Mouse (Mus musculus): Measurements from ENCODE around the gene Plk3. TPM values are rescaled to one million over a fixed set of nuclear protein-coding genes. Genes with fewer than 3 reads are reported as not detected.
A peak's percentile ranks its signal among the peaks of the same experiment; 100 is the strongest.

Gene Plk3
- polyA plus RNA-seq, 1 experiment from 2014 or later = 2.6 TPM

GRCm38 (mm10) chr4:117097969-117098763 is 35.6 kb downstream of the Plk3 start:
- H3K27ac ChIP-seq (ENCODE audit: poor library complexity, severe bottlenecking) = peak overlapping the region; percentile 13
- H3K4me2 ChIP-seq = peak overlapping the region; percentile 95
- WGBS = 69% methylated on average over 8 of the region's 8 CpGs
- no peak overlapping the region for H3K4me3 ChIP-seq
- H3K9me3 ChIP-seq (replicated peaks) = no peaks in the 10 kb centered on the region
- no peak for ATAC-seq (ENCODE audit: insufficient number of reproducible peaks, low FRiP score)
- H3K36me3 ChIP-seq = no peaks in the 10 kb centered on the region
- no peaks in the 10 kb centered on the region for H3K27me3 ChIP-seq (replicated peaks)
- H3K4me1 ChIP-seq (replicated peaks) = peaks cover 21% of the 10 kb centered on the region
- no peak overlapping the region for H3K9ac ChIP-seq

GRCm38 (mm10) chr4:117096666-117097065 is 37.1 kb downstream of the Plk3 start:
- Histone ChIP-seq H3K4me3 (peak overlapping the region; percentile 61), H3K27me3 (replicated peaks) (no peaks in the 10 kb centered on the region), H3K9ac (peak overlapping the region; percentile 66), H3K4me1 (replicated peaks) (peaks cover 21% of the 10 kb centered on the region), H3K27ac (ENCODE audit: poor library complexity, severe bottlenecking) (peak overlapping the region; percentile 80), H3K9me3 (replicated peaks) (no peaks in the 10 kb centered on the region), H3K4me2 (peak overlapping the region; percentile 95), H3K36me3 (no peaks in the 10 kb centered on the region)
- ATAC-seq (ENCODE audit: insufficient number of reproducible peaks, low FRiP score) = peak; percentile 40; the same call in 1 of the 2 replicates
- 19% methylated on average over 5 of the region's 5 CpGs for WGBS

DNA sequence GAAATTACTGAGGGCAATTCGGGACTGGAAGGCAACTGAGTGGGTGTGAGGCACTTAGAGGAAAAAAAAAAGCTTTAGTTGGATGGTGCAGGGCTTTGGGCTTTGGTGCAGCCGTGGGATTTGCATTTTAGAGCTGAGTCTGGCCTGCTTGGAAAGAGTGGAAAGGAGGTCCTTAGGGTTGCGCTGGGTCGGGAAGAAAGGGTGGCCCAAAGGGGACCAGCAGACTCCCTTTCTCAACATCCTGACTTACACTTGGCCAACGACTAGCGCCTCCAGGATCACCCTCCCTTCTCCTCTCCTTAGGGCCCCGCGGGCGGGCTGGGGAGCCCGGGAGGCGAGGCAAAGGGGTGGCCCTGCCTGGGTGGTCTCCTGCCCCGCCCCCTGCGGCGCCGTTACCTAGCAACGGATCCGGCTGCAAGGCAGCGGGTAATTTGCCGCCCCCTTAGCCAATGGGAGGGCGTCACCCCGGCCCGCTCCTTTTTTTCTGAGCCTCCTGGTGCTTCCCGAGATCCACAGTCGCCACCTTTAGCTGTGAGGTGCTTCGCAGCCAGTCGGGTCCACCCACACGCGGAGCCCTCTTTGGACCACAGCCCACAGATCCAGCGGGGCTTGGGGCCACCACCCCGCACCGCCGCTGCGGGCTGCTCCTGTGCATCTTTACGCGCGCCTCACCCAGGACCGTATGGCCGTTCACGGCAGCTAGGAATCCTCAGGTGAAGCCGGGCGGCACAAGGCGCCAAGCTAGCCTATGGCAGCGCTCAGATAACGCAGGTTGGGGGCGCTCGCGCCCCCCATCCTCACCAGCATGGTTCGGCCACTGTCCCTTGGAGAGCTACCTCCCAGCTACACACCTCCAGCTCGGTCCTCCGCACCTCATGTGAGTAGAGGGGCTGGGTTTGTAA is 38.0 kb downstream of the Plk3 start, which contains the start of gene Ptch2:
TSS of gene Ptch2 (plus strand) at position 525 of the 902 bp plus-strand sequence.
- H3K4me3 ChIP-seq = peak within 1 kb of the TSS; percentile 61
- peak; percentile 77 for ATAC-seq (ENCODE audit: insufficient number of reproducible peaks, low FRiP score)

DNA sequence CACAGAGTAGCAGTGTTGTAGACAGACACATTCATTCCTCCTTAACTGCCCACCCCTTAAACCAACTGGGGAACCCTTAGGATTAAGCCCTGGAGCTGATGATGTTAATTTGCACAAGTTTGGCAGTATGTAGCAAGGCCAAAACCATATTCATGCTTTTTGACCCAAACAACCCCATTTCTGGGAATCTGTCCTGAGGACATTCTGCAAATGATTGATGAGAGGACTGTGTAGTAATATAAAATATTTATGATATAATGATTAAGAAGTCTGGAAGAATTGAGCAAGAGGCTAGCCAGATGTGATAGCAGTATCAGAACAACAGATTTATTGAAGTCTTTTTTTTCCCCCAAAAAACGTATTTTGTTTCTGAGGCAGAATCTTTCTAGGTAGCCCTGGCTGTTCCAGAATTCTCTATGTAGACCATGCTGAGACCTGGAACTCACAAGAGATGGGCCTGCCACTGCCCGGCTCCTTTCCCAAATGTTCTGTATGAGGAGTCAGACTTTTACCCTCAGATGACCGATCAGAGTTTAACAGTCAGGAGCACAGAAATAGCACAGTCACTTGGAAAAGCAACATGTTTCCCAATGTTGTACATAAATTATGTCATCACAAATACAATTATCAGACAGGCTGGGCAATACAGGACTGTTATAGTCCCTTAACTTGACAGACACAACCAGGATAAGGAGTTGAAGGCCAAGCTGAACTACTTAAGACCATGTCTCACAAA is 39.0 kb downstream of the Plk3 start:
- 81% methylated on average over 3 of the region's 3 CpGs for WGBS
- ATAC-seq (ENCODE audit: insufficient number of reproducible peaks, low FRiP score) = no peak
- no peak overlapping the region for H3K4me2 ChIP-seq
- H3K9me3 ChIP-seq (replicated peaks) = no peaks in the 10 kb centered on the region
- H3K9ac ChIP-seq = no peak overlapping the region
- H3K4me3 ChIP-seq = no peak overlapping the region
- H3K27me3 ChIP-seq (replicated peaks) = no peaks in the 10 kb centered on the region
- H3K4me1 ChIP-seq (replicated peaks) = peaks cover 21% of the 10 kb centered on the region
- H3K27ac ChIP-seq (ENCODE audit: poor library complexity, severe bottlenecking) = no peak overlapping the region
- H3K36me3 ChIP-seq = no peaks in the 10 kb centered on the region

More for the DNA sequence above, 38.0 kb downstream of the Plk3 start, which contains the start of gene Ptch2:
- no peaks in the 10 kb centered on the region for H3K36me3 ChIP-seq
- H3K9me3 ChIP-seq (replicated peaks) = no peaks in the 10 kb centered on the region
- peak within 1 kb of the TSS; percentile 80 for H3K27ac ChIP-seq (ENCODE audit: poor library complexity, severe bottlenecking)
- peak within 1 kb of the TSS; percentile 95 for H3K4me2 ChIP-seq
- under 1% methylated on average over 50 of the region's 50 CpGs for WGBS
- H3K9ac ChIP-seq = peak within 1 kb of the TSS; percentile 66
- peaks cover 21% of the 10 kb centered on the region for H3K4me1 ChIP-seq (replicated peaks)
- H3K27me3 ChIP-seq (replicated peaks) = no peaks in the 10 kb centered on the region

GRCm38 (mm10) chr4:117090586-117090985 is 43.2 kb downstream of the Plk3 start:
- WGBS = 70% methylated on average over 7 of the region's 7 CpGs
- H3K4me2 ChIP-seq = no peak overlapping the region
- no peaks in the 10 kb centered on the region for H3K9me3 ChIP-seq (replicated peaks)
- peaks cover 6% of the 10 kb centered on the region for H3K36me3 ChIP-seq
- no peak overlapping the region for H3K9ac ChIP-seq
- ATAC-seq (ENCODE audit: insufficient number of reproducible peaks, low FRiP score) = no peak; the same call in 1 of the 2 replicates
- no peak overlapping the region for H3K4me3 ChIP-seq
- no peaks in the 10 kb centered on the region for H3K27me3 ChIP-seq (replicated peaks)
- peaks cover under 1% of the 10 kb centered on the region for H3K4me1 ChIP-seq (replicated peaks)
- H3K27ac ChIP-seq (ENCODE audit: poor library complexity, severe bottlenecking) = no peak overlapping the region

GRCm38 (mm10) chr4:117087948-117088640 is 45.7 kb downstream of the Plk3 start:
- Histone ChIP-seq H3K9ac (no peak overlapping the region), H3K4me2 (no peak overlapping the region), H3K27ac (ENCODE audit: poor library complexity, severe bottlenecking) (no peak overlapping the region), H3K4me1 (replicated peaks) (no peaks in the 10 kb centered on the region), H3K9me3 (replicated peaks) (no peaks in the 10 kb centered on the region), H3K36me3 (peaks cover 12% of the 10 kb centered on the region), H3K27me3 (replicated peaks) (no peaks in the 10 kb centered on the region), H3K4me3 (no peak overlapping the region)
- 78% methylated on average over 7 of the region's 7 CpGs for WGBS
- ATAC-seq (ENCODE audit: insufficient number of reproducible peaks, low FRiP score) = no peak

Small RNA genes lying within 50 kb of the gene (microRNA-seq; reads per million reads assigned to microRNA genes)
- not detected for gene Gm22398

Other genes starting within 250 kb of the Plk3 start
- 90.9 and 92.2 TPM in 2 replicates for gene Urod, start 139.6 kb downstream of the Plk3 start, polyA plus RNA-seq (2016; fragmentation: Nextera tagmentation; extraction: Ambion mirVana)
- gene Hectd3, start 138.6 kb downstream of the Plk3 start, polyA plus RNA-seq (2016; fragmentation: Nextera tagmentation; extraction: Ambion mirVana) = 6.8 and 8.0 TPM in 2 replicates
- gene Eif2b3, start 114.6 kb downstream of the Plk3 start, polyA plus RNA-seq (2016; fragmentation: Nextera tagmentation; extraction: Ambion mirVana) = 25.2 and 29.2 TPM in 2 replicates
- 2.6 and 2.7 TPM in 2 replicates for gene Ptch2, start 37.9 kb downstream of the Plk3 start, polyA plus RNA-seq (2016; fragmentation: Nextera tagmentation; extraction: Ambion mirVana)
- gene Btbd19, start 8.2 kb downstream of the Plk3 start, polyA plus RNA-seq (2016; fragmentation: Nextera tagmentation; extraction: Ambion mirVana) = 3.3 and 3.5 TPM in 2 replicates
- gene Tctex1d4, start 7.2 kb downstream of the Plk3 start, polyA plus RNA-seq (2016; fragmentation: Nextera tagmentation; extraction: Ambion mirVana) = not detected in 2 replicates
- gene Rps8, start 22.3 kb upstream of the Plk3 start, polyA plus RNA-seq (2016; fragmentation: Nextera tagmentation; extraction: Ambion mirVana) = 612 and 621 TPM in 2 replicates
- gene Kif2c, start 48.7 kb upstream of the Plk3 start, polyA plus RNA-seq (2016; fragmentation: Nextera tagmentation; extraction: Ambion mirVana) = 51.8 and 53.4 TPM in 2 replicates
- 18.2 and 19.6 TPM in 2 replicates for gene Tmem53, start 118.0 kb upstream of the Plk3 start, polyA plus RNA-seq (2016; fragmentation: Nextera tagmentation; extraction: Ambion mirVana)
- gene Armh1, start 118.2 kb upstream of the Plk3 start, polyA plus RNA-seq (2016; fragmentation: Nextera tagmentation; extraction: Ambion mirVana) = 0.37 and 0.70 TPM in 2 replicates